Mouse (Mus musculus) myocyte (in vitro differentiated cells): ENCODE measurements around the gene Limd1. TPM values are rescaled to one million over a fixed set of nuclear protein-coding genes. Genes with fewer than 3 reads are reported as not detected.

Experiments
- H3K27me3 ChIP-seq: one replicate; pipeline ENCODE4 v1.6.1; 2011; ENCODE audit not compliant: control insufficient read depth, insufficient read depth, insufficient read length
- H3K36me3 ChIP-seq: one replicate; pipeline ENCODE4 v1.6.1; 2011; ENCODE audit not compliant: control insufficient read depth, insufficient read depth
- H3K4me2 ChIP-seq: one replicate; pipeline ENCODE4 v1.6.1; 2011; ENCODE audit warnings: low read depth, control low read depth
- H3K4me3 ChIP-seq: one replicate; pipeline ENCODE4 v1.5.1; 2011; ENCODE audit warnings: mild to moderate bottlenecking, control low read depth, moderate library complexity
- H3K79me2 ChIP-seq: one replicate; pipeline ENCODE4 v1.6.1; 2011; ENCODE audit not compliant: control insufficient read depth, insufficient read depth
- H3ac ChIP-seq: one replicate; pipeline ENCODE4 v1.6.1; 2011; ENCODE audit not compliant: control insufficient read depth, insufficient read length
- CEBPB ChIP-seq: IDR thresholded peaks from 2 replicates; pipeline ENCODE4 v1.6.1; 2011; ENCODE audit warnings: mild to moderate bottlenecking, moderate library complexity; ENCODE audit not compliant: poor library complexity, insufficient read depth, severe bottlenecking
- E2F4 ChIP-seq: IDR thresholded peaks from one replicate; pipeline ENCODE4 v1.6.1; 2011; ENCODE audit warnings: mild to moderate bottlenecking, control low read depth, moderate library complexity; ENCODE audit not compliant: insufficient read depth
- MAX ChIP-seq: IDR thresholded peaks from one replicate; pipeline ENCODE4 v1.6.1; 2011; ENCODE audit warnings: low read depth, mild to moderate bottlenecking, control low read depth
- MYOD1 ChIP-seq, 3 experiments: IDR thresholded peaks; one replicate each; pipeline ENCODE4 v1.6.1; 2011; ENCODE audit warnings: control low read depth in 2 of 3, low read depth in 2 of 3, mild to moderate bottlenecking in 2 of 3, moderate library complexity in 1 of 3; ENCODE audit not compliant: insufficient read length in 2 of 3, control insufficient read depth in 1 of 3
- MYOG ChIP-seq, 3 experiments: IDR thresholded peaks; one replicate each; pipeline ENCODE4 v1.6.1; 2011; ENCODE audit warnings: control low read depth in 2 of 3, low read depth in 2 of 3, mild to moderate bottlenecking in 2 of 3; ENCODE audit not compliant: insufficient read length in 2 of 3, control insufficient read depth in 1 of 3, insufficient read depth in 1 of 3
- POLR2A ChIP-seq: IDR thresholded peaks from one replicate; pipeline ENCODE4 v1.6.1; 2011; ENCODE audit warnings: low read depth, mild to moderate bottlenecking, control low read depth, moderate library complexity; ENCODE audit not compliant: insufficient read length
- POLR2AphosphoS2 ChIP-seq: IDR thresholded peaks from one replicate; pipeline ENCODE4 v1.6.1; 2011; ENCODE audit warnings: low read depth, control low read depth; ENCODE audit not compliant: insufficient read length
- REST ChIP-seq: IDR thresholded peaks from one replicate; pipeline ENCODE4 v1.6.1; 2011; ENCODE audit warnings: mild to moderate bottlenecking, control low read depth, moderate library complexity; ENCODE audit not compliant: insufficient read depth, insufficient read length
- SRF ChIP-seq: IDR thresholded peaks from one replicate; pipeline ENCODE4 v1.6.1; 2011; ENCODE audit warnings: low read depth; ENCODE audit not compliant: control insufficient read depth, insufficient read length
- TCF12 ChIP-seq: IDR thresholded peaks from one replicate; pipeline ENCODE4 v1.6.1; 2011; ENCODE audit warnings: mild to moderate bottlenecking, control low read depth; ENCODE audit not compliant: poor library complexity, insufficient read depth, severe bottlenecking
- TCF3 ChIP-seq: IDR thresholded peaks from one replicate; pipeline ENCODE4 v1.6.1; 2011; ENCODE audit warnings: low read depth, control low read depth; ENCODE audit not compliant: insufficient read length
- USF1 ChIP-seq: IDR thresholded peaks from one replicate; pipeline ENCODE4 v1.6.1; 2011; ENCODE audit warnings: low read depth, mild to moderate bottlenecking, control low read depth, moderate library complexity
- polyA plus RNA-seq: library from polyadenylated mRNA; unstranded; fragments of >200 nt; fragmentation: generic; extraction: Trizol; gene quantifications from one replicate; pipeline ENCODE4 v1.2.1, GENCODE M21; 2012; ENCODE audit warnings: missing spikeins

Limd1 gene
- polyA plus RNA-seq, 1 experiment, result 23.5 TPM

DNA sequence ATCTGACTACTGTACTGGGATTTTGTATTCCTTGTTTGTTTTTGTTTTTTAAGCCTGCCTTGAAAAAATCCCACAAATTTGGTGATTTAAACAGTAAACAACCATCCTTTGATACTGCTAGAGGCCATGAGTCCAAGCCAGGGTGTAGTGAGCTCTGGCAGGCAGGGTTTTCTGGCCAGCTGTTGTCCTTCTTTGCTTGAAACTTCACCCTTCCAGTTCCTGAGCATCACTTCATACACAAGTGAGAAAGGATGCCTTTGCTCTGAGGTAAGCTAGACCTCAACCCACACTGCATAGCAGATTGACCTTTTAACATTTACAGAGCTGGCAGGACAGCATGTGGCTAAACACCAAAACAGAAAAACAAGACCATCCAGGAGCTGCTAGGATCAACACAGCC is 9.4 kb upstream of the Limd1 start:
- Histone ChIP-seq H3K4me3 (no peak overlapping the region), H3ac (no peak overlapping the region), H3K4me2 (no peak overlapping the region), H3K79me2 (no peaks in the 10 kb centered on the region), H3K27me3 (no peaks in the 10 kb centered on the region), H3K36me3 (no peaks in the 10 kb centered on the region)
- TF ChIP-seq E2F4 (no peak), SRF (no peak), TCF3 (no peak), USF1 (no peak)

DNA sequence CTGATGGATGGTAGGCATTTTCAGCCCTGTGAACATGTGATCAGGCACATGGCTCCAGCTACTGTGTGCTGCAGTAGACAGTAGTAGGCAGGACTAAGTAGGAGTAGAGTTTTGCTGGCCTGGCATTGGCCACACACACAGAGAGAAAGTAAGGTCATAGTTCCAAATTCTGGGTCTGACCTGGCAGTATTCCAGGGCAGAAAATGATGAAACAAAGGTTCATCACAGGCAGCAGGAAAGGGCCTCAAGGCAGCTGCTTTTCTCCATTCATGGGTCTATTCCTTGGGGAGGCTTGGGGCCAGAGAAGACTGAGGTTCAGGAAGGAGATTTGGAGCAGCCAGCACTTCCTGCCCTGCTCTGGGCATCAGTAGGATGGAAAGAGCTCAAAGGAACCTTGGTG is 5.1 kb upstream of the Limd1 start:
- H3K79me2 ChIP-seq, result no peaks in the 10 kb centered on the region
- no peak for TF ChIP-seq USF1
- TF ChIP-seq CEBPB, result peak; percentile 55; the same call in 1 of the 2 replicates
- TF ChIP-seq E2F4, result no peak
- H3K27me3 ChIP-seq, result no peaks in the 10 kb centered on the region
- no peak overlapping the region for H3ac ChIP-seq
- no peak overlapping the region for H3K4me3 ChIP-seq
- H3K4me2 ChIP-seq, result peak overlapping the region; percentile 16
- H3K36me3 ChIP-seq, result no peaks in the 10 kb centered on the region

DNA sequence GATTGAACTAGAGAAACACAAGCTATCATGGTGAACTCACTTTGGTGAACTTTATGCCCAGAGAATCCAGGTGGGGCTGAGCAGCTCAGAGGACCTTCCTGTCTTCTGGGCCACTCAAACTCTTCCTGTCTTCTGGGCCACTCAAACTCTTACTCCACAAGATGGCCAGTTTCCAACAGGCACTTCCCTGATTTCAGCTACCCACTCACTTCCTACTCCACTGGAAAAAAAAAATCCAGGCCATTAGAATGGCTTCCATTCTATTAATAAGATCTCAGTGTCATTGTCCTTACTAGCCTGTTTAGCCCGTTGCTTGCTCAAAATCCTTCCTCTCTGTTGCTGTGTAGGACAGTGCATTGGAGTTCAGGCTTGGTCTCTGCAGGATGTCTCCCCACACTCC is 2.9 kb upstream of the Limd1 start:
- Histone ChIP-seq H3ac (no peak overlapping the region), H3K4me2 (no peak overlapping the region), H3K36me3 (no peaks in the 10 kb centered on the region), H3K4me3 (no peak overlapping the region), H3K79me2 (peaks cover 16% of the 10 kb centered on the region), H3K27me3 (no peaks in the 10 kb centered on the region)
- TF ChIP-seq TCF12 (no peak), MYOG (IDR thresholded peaks at IDR 0.05; ENCODE audit: control insufficient read depth in 1 of 3, insufficient read depth in 1 of 3, insufficient read length in 2 of 3, low read depth in 2 of 3) (no peak), CEBPB (no peak), POLR2AphosphoS2 (no peak), MYOD1 (IDR thresholded peaks at IDR 0.05; ENCODE audit: control insufficient read depth in 1 of 3, insufficient read length in 2 of 3, low read depth in 2 of 3) (no peak), MAX (no peak), REST (no peak)

DNA sequence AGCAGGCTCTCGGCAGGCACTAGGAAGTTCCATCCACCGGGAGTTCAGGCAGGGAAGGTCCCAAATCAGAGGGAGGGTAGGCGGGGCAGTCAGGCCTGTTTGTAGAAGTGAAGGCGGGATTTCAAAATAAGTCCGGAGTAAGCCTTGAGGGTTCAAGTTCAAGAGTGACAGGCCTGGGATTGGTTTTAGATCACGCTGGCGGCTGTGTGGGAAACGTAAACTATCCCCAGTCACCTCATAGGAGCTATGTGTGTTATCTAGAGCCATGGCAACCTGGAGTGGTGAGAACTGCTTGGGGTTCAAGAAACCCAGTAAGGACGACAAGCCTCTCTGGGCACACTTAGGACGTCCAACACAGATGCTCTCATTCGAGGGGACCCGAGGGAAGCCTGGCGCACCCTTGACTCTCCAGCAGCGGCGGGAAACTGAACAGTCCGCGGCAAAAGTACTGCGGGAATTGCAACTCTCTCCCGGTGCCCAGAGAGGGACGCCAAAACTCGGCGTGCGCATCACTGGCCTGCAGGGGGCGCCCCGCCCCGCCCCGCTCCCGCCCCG is 398 bp upstream of the Limd1 start:
- Histone ChIP-seq H3ac (peak overlapping the region; percentile 3), H3K79me2 (peaks cover 42% of the 10 kb centered on the region), H3K4me3 (peak overlapping the region; percentile 81), H3K36me3 (no peaks in the 10 kb centered on the region), H3K4me2 (peak overlapping the region; percentile 96), H3K27me3 (no peaks in the 10 kb centered on the region)
- TF ChIP-seq MYOD1 (IDR thresholded peaks at IDR 0.05; ENCODE audit: control insufficient read depth in 1 of 3, insufficient read length in 2 of 3, low read depth in 2 of 3) (peak in 1 of 3 experiments; percentile 1), POLR2A (no peak), E2F4 (peak; percentile 11)

DNA sequence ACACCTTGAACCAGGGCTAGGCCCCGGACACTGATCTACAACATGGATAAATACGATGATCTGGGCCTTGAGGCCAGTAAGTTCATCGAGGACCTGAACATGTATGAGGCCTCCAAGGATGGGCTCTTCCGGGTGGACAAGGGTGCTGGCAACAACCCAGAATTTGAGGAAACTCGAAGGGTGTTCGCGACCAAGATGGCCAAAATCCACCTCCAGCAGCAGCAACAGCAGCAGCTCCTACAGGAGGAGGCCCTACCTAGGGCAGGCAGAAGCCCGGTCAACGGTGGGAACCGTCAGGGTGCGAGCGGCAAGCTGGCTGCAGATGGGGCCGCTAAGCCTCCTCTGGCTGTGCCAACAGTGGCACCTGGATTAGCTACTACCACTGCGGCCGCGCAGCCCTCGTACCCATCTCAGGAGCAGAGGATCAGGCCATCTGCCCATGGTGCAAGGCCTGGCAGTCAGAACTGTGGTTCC is 727 bp downstream of the Limd1 start:
- no peaks in the 10 kb centered on the region for H3K36me3 ChIP-seq
- H3K4me2 ChIP-seq, result peak overlapping the region; percentile 97
- no peak for TF ChIP-seq TCF12
- peak; percentile 18 for TF ChIP-seq POLR2A
- H3K4me3 ChIP-seq, result peak overlapping the region; percentile 81
- H3ac ChIP-seq, result peak overlapping the region; percentile 3
- peaks cover 53% of the 10 kb centered on the region for H3K79me2 ChIP-seq
- H3K27me3 ChIP-seq, result no peaks in the 10 kb centered on the region

DNA sequence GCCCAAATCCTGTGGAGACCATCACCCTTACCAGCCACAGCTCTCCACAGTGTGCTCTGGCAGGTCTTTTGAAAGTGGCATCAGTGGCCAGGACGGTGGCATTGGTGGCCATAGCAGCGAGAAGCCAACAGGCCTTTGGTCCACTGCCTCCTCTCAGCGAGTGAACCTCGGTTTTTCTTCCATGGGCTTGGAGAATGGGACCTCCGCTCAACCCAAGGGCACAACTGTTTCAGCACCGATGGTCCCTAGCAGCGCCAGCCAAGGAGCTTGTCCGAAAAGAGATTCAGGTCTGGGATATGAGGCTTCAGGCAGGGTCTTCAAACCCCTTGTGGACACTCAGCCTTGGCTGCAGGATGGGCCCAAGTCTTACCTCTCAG is 1.4 kb downstream of the Limd1 start:
- H3K36me3 ChIP-seq, result peaks cover 3% of the 10 kb centered on the region
- H3ac ChIP-seq, result peak overlapping the region; percentile 3
- no peaks in the 10 kb centered on the region for H3K27me3 ChIP-seq
- H3K4me3 ChIP-seq, result peak overlapping the region; percentile 81
- H3K4me2 ChIP-seq, result peak overlapping the region; percentile 97
- H3K79me2 ChIP-seq, result peaks cover 59% of the 10 kb centered on the region
- TF ChIP-seq CEBPB (no peak), MYOD1 (IDR thresholded peaks at IDR 0.05; ENCODE audit: control insufficient read depth in 1 of 3, insufficient read length in 2 of 3, low read depth in 2 of 3) (no peak), TCF3 (no peak), POLR2AphosphoS2 (peak; percentile 25)
